Mouse (Mus musculus) kidney, postnatal 0 days (tissue): ENCODE data around the gene Ech1. TPM values are rescaled to one million over a fixed set of nuclear protein-coding genes. Genes with fewer than 3 reads are reported as not detected.
A peak's percentile ranks its signal among the peaks of the same experiment; 100 is the strongest.

Source experiments
- ATAC-seq: fragments of 200-750 bp; cut with Nextera tagmentation; replicated peaks from 2 replicates; pipeline ENCODE4 v1.8.0; 2017; ENCODE audit warnings: low read depth, moderate number of reproducible peaks, moderate TSS enrichment, moderate library complexity; ENCODE audit not compliant: low FRiP score
- DNase-seq: peaks from one replicate; pipeline ENCODE4 v3.0.0-alpha.2; 2016; ENCODE audit warnings: low spot score
- H3K27ac ChIP-seq: fragments of 300-500 bp; sonication (generic); 2 replicates; pipeline ENCODE4 v1.5.1; 2014; ENCODE audit warnings: mild to moderate bottlenecking
- H3K27me3 ChIP-seq: fragments of 300-500 bp; sonication (generic); 2 replicates; pipeline ENCODE4 v1.6.1; 2014; ENCODE audit warnings: low read length, mixed read lengths; ENCODE audit not compliant: insufficient read depth
- H3K36me3 ChIP-seq: fragments of 300-500 bp; sonication (generic); 2 replicates; pipeline ENCODE4 v1.6.1; 2014; ENCODE audit warnings: low read length, mixed read lengths; ENCODE audit not compliant: insufficient read depth
- H3K4me1 ChIP-seq: fragments of 300-500 bp; sonication (generic); replicated peaks from 2 replicates; pipeline ENCODE4 v1.6.1; 2014; ENCODE audit warnings: antibody characterized with exemption, low read length, mixed read lengths; ENCODE audit not compliant: insufficient read depth
- H3K4me2 ChIP-seq: fragments of 300-500 bp; sonication (generic); 2 replicates; pipeline ENCODE4 v1.6.1; 2014; ENCODE audit warnings: mild to moderate bottlenecking, low read length, moderate library complexity, mixed read lengths
- H3K4me3 ChIP-seq: fragments of 300-500 bp; sonication (generic); replicated peaks from 2 replicates; pipeline ENCODE4 v1.5.1; 2014; ENCODE audit warnings: low read depth, low read length
- H3K9ac ChIP-seq: fragments of 300-500 bp; sonication (generic); 2 replicates; pipeline ENCODE4 v1.6.1; 2014; ENCODE audit warnings: low read depth, low read length
- H3K9me3 ChIP-seq: fragments of 300-500 bp; sonication (generic); replicated peaks from 2 replicates; pipeline ENCODE4 v1.6.1; 2016; ENCODE audit warnings: low read length, inconsistent platforms, mixed read lengths
- CTCF ChIP-seq: IDR thresholded peaks from 2 replicates; pipeline ENCODE4 v1.5.1; 2016; ENCODE audit warnings: antibody characterized with exemption, low read depth, mild to moderate bottlenecking, moderate library complexity
- WGBS: fragments of 180-500 bp; shearing (Covaris S2); extraction: QIAGEN DNeasy Blood & Tissue Kit; methylation state at CpG from one replicate; pipeline ENCODE4 v1.1.7; 2014; 5-methylcytosine and 5-hydroxymethylcytosine counted together
- polyA plus RNA-seq: library from polyadenylated mRNA; unstranded; fragments of >200 nt; fragmentation: Nextera tagmentation; extraction: Ambion mirVana; gene quantifications from 2 replicates; pipeline ENCODE4 v1.2.1, GENCODE M21; 2015

Gene Ech1
- polyA plus RNA-seq, 1 experiment from 2014 or later = 330 TPM

- Histone ChIP-seq H3K4me1 (peaks cover 13% of the 10 kb centered on the region), H3K27me3 (no peaks in the 10 kb centered on the region), H3K4me2 (peak overlapping the region; percentile 52), H3K9me3 (no peaks in the 10 kb centered on the region), H3K9ac (peak overlapping the region; percentile 65), H3K4me3 (peak overlapping the region; percentile 39), H3K36me3 (peaks cover 29% of the 10 kb centered on the region), H3K27ac (peak overlapping the region; percentile 92)
- DNase-seq = peak; percentile 43
- WGBS = 50% methylated on average over 11 of the region's 11 CpGs
- peak; percentile 40; the same call in 1 of the 2 replicates for TF ChIP-seq CTCF
- ATAC-seq = no peak
These were observed 827 bp downstream of the Ech1 start for GRCm38 (mm10) chr7:28825686-28826401.

GRCm38 (mm10) chr7:28826402-28826772 is 1.4 kb downstream of the Ech1 start:
- no peak for DNase-seq
- H3K4me3 ChIP-seq = 0 out of 2 replicates have a peak overlapping the region, but pooled peaks have one; percentile 39
- 93% methylated on average over 7 of the region's 7 CpGs for WGBS

GRCm38 (mm10) chr7:28827338-28827737 is 2.3 kb downstream of the Ech1 start:
- H3K9ac ChIP-seq = no peak overlapping the region
- ATAC-seq = no peak
- H3K27ac ChIP-seq = no peak overlapping the region
- 45% methylated on average over 3 of the region's 3 CpGs for WGBS
- no peak overlapping the region for H3K4me3 ChIP-seq
- DNase-seq = peak; percentile 57
- H3K4me1 ChIP-seq = peaks cover 13% of the 10 kb centered on the region
- TF ChIP-seq CTCF = no peak
- no peaks in the 10 kb centered on the region for H3K27me3 ChIP-seq
- no peaks in the 10 kb centered on the region for H3K9me3 ChIP-seq
- no peak overlapping the region for H3K4me2 ChIP-seq
- peaks cover 25% of the 10 kb centered on the region for H3K36me3 ChIP-seq

More at GRCm38 (mm10) chr7:28826402-28826772, 1.4 kb downstream of the Ech1 start:
- H3K4me2 ChIP-seq = peak overlapping the region; percentile 52
- H3K27me3 ChIP-seq = no peaks in the 10 kb centered on the region
- no peak for TF ChIP-seq CTCF
- H3K27ac ChIP-seq = peak overlapping the region; percentile 92; the same call in 1 of the 2 replicates
- ATAC-seq = no peak
- peaks cover 29% of the 10 kb centered on the region for H3K36me3 ChIP-seq
- H3K9ac ChIP-seq = no peak overlapping the region
- H3K9me3 ChIP-seq = no peaks in the 10 kb centered on the region
- peaks cover 13% of the 10 kb centered on the region for H3K4me1 ChIP-seq

GRCm38 (mm10) chr7:28829821-28830220 is 4.8 kb downstream of the Ech1 start:
- H3K27me3 ChIP-seq = no peaks in the 10 kb centered on the region
- no peak overlapping the region for H3K4me2 ChIP-seq
- 94% methylated on average over 8 of the region's 8 CpGs for WGBS
- ATAC-seq (no peak), DNase-seq (no peak)
- no peak overlapping the region for H3K4me3 ChIP-seq
- H3K9me3 ChIP-seq = no peaks in the 10 kb centered on the region
- H3K4me1 ChIP-seq = peaks cover 8% of the 10 kb centered on the region; the same call in 1 of the 2 replicates
- H3K9ac ChIP-seq = no peak overlapping the region
- no peak for TF ChIP-seq CTCF
- H3K36me3 ChIP-seq = peaks cover 21% of the 10 kb centered on the region
- no peak overlapping the region for H3K27ac ChIP-seq

- H3K9me3 ChIP-seq = no peaks in the 10 kb centered on the region
- peaks cover 21% of the 10 kb centered on the region for H3K36me3 ChIP-seq
- H3K4me2 ChIP-seq = no peak overlapping the region
- H3K27me3 ChIP-seq = no peaks in the 10 kb centered on the region
- no peak for DNase-seq
- 92% methylated on average over 5 of the region's 5 CpGs for WGBS
- no peak overlapping the region for H3K9ac ChIP-seq
- H3K4me3 ChIP-seq = no peak overlapping the region
- TF ChIP-seq CTCF = no peak
- no peak for ATAC-seq
- H3K4me1 ChIP-seq = 0 out of 2 replicates have a peak, but pooled peaks cover 2% of the 10 kb centered on the region
- no peak overlapping the region for H3K27ac ChIP-seq
These were observed 6.0 kb downstream of the Ech1 start for GRCm38 (mm10) chr7:28830981-28831380.

GRCm38 (mm10) chr7:28831411-28832125 is 6.6 kb downstream of the Ech1 start:
- WGBS = 92% methylated on average over 17 of the region's 17 CpGs
- DNase-seq (no peak), ATAC-seq (no peak)
- Histone ChIP-seq H3K9ac (no peak overlapping the region), H3K9me3 (no peaks in the 10 kb centered on the region), H3K4me2 (no peak overlapping the region), H3K4me1 (no peaks in the 10 kb centered on the region), H3K27me3 (no peaks in the 10 kb centered on the region), H3K4me3 (no peak overlapping the region), H3K27ac (no peak overlapping the region), H3K36me3 (peaks cover 21% of the 10 kb centered on the region)
- TF ChIP-seq CTCF = no peak
